Mouse (Mus musculus): ENCODE data around the gene 1700067K01Rik. TPM values are rescaled to one million over a fixed set of nuclear protein-coding genes. Genes with fewer than 3 reads are reported as not detected.
"Not testable (repeated sequence)": the region's sequence is repeated elsewhere in the genome, so short reads cannot be mapped to it uniquely, and the experiment has no call there.

Gene 1700067K01Rik
- polyA plus RNA-seq, 1 experiment, result 0.29 TPM

DNA sequence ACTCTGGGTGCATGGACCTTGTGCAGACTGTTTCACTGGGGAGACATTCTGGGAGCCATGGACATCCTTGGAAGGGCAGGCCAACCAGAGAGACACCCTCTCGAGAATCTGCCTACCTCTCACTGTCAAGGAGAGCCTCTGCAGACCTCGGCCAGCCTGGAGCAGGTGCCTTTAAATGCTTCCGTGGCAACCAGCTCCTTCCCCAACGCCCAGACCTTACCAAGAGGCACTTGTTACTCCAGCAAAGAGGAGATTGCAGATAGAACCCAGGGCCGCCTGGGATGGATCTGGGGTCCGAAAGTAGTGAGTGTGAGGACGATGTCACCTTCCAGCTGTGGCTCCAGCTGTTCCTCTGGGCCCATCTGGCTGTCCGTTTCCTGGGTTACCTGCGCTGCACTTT, 23.1 kb upstream of the 1700067K01Rik start:
- Histone ChIP-seq H3K4me2 (ENCODE audit: low read depth) (no peak overlapping the region), H3K27me3 (ENCODE audit: control insufficient read depth, insufficient read depth, insufficient read length) (no peaks in the 10 kb centered on the region), H3ac (ENCODE audit: control insufficient read depth, insufficient read length) (no peak overlapping the region), H3K4me3 (no peak overlapping the region), H3K36me3 (ENCODE audit: control insufficient read depth, insufficient read depth) (no peaks in the 10 kb centered on the region), H3K79me2 (ENCODE audit: control insufficient read depth, insufficient read depth) (peaks cover 56% of the 10 kb centered on the region)
- TF ChIP-seq TCF3 (IDR thresholded peaks at IDR 0.05; ENCODE audit: insufficient read length, low read depth) (no peak), CEBPB (IDR thresholded peaks at IDR 0.05; ENCODE audit: insufficient read depth, poor library complexity, severe bottlenecking) (no peak), POLR2AphosphoS2 (IDR thresholded peaks at IDR 0.05; ENCODE audit: insufficient read length, low read depth) (no peak)

DNA sequence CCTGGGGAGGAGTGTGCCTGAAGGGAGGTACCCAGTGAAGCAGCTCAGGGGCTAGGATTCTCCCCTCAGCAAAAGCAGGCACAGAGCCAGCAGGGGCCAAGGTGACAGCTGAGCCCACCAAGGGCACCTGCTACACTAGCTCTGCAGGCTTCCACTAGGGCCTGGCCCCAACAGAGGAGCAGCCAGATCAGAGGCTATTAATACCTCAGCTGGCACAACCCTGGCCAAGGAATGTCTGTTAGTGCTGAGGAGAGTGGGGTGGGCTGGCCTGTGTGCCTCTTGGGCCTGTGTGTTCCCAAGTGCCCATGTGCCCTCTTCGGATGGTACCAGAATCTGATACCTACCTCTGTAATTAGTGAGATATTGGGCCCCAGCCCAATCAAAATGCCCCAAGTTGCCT, 21.1 kb upstream of the 1700067K01Rik start:
- no peak overlapping the region for H3K4me2 ChIP-seq (ENCODE audit: low read depth)
- no peak overlapping the region for H3K4me3 ChIP-seq
- TF ChIP-seq MAX (IDR thresholded peaks at IDR 0.05; ENCODE audit: low read depth) (no peak), CEBPB (IDR thresholded peaks at IDR 0.05; ENCODE audit: insufficient read depth, poor library complexity, severe bottlenecking) (no peak), TCF3 (IDR thresholded peaks at IDR 0.05; ENCODE audit: insufficient read length, low read depth) (peak; percentile 72), REST (IDR thresholded peaks at IDR 0.05; ENCODE audit: insufficient read depth, insufficient read length) (no peak), E2F4 (IDR thresholded peaks at IDR 0.05; ENCODE audit: insufficient read depth) (no peak), MYOG (IDR thresholded peaks at IDR 0.05; ENCODE audit: control insufficient read depth in 1 of 3, insufficient read depth in 1 of 3, insufficient read length in 2 of 3, low read depth in 2 of 3) (peak; percentile 44 to 98 (median 89)), TCF12 (IDR thresholded peaks at IDR 0.05; ENCODE audit: insufficient read depth, poor library complexity, severe bottlenecking) (peak; percentile 18), MYOD1 (IDR thresholded peaks at IDR 0.05; ENCODE audit: control insufficient read depth in 1 of 3, insufficient read length in 2 of 3, low read depth in 2 of 3) (peak; percentile 10 to 95 (median 85))
- no peaks in the 10 kb centered on the region for H3K36me3 ChIP-seq (ENCODE audit: control insufficient read depth, insufficient read depth)
- peaks cover 39% of the 10 kb centered on the region for H3K79me2 ChIP-seq (ENCODE audit: control insufficient read depth, insufficient read depth)
- H3K27me3 ChIP-seq (ENCODE audit: control insufficient read depth, insufficient read depth, insufficient read length), result no peaks in the 10 kb centered on the region
- H3ac ChIP-seq (ENCODE audit: control insufficient read depth, insufficient read length), result no peak overlapping the region

DNA sequence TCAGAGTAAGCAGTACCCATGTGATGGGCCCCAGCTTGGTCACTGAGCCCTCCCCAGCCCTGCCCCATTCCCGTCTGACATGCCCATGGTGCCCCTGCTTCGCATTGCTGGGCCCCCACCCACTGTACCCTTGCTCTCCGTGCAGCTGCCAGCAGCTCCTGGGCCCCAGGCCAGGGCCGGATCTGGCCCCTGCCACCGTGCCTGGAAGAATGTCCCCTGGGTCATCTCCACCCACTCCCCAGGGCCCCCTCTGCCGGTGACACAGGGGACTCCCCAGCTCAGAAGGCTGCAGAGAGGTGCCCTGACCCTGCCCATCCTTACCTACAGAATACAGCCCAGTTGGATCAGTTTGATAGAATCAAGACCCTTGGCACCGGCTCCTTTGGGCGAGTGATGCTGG, 20.5 kb upstream of the 1700067K01Rik start:
- TF ChIP-seq TCF12 (IDR thresholded peaks at IDR 0.05; ENCODE audit: insufficient read depth, poor library complexity, severe bottlenecking) (no peak), CEBPB (IDR thresholded peaks at IDR 0.05; ENCODE audit: insufficient read depth, poor library complexity, severe bottlenecking) (no peak), POLR2A (IDR thresholded peaks at IDR 0.05; ENCODE audit: insufficient read length, low read depth) (no peak), MAX (IDR thresholded peaks at IDR 0.05; ENCODE audit: low read depth) (no peak), REST (IDR thresholded peaks at IDR 0.05; ENCODE audit: insufficient read depth, insufficient read length) (no peak), TCF3 (IDR thresholded peaks at IDR 0.05; ENCODE audit: insufficient read length, low read depth) (no peak), USF1 (IDR thresholded peaks at IDR 0.05; ENCODE audit: low read depth) (no peak), MYOG (IDR thresholded peaks at IDR 0.05; ENCODE audit: control insufficient read depth in 1 of 3, insufficient read depth in 1 of 3, insufficient read length in 2 of 3, low read depth in 2 of 3) (peak in 2 of 3 experiments; percentile 73 to 91), MYOD1 (IDR thresholded peaks at IDR 0.05; ENCODE audit: control insufficient read depth in 1 of 3, insufficient read length in 2 of 3, low read depth in 2 of 3) (peak in 2 of 3 experiments; percentile 27 to 80), SRF (IDR thresholded peaks at IDR 0.05; ENCODE audit: control insufficient read depth, insufficient read length, low read depth) (no peak), E2F4 (IDR thresholded peaks at IDR 0.05; ENCODE audit: insufficient read depth) (no peak), POLR2AphosphoS2 (IDR thresholded peaks at IDR 0.05; ENCODE audit: insufficient read length, low read depth) (no peak)
- Histone ChIP-seq H3K27me3 (ENCODE audit: control insufficient read depth, insufficient read depth, insufficient read length) (no peaks in the 10 kb centered on the region), H3ac (ENCODE audit: control insufficient read depth, insufficient read length) (no peak overlapping the region), H3K36me3 (ENCODE audit: control insufficient read depth, insufficient read depth) (no peaks in the 10 kb centered on the region), H3K4me2 (ENCODE audit: low read depth) (no peak overlapping the region), H3K4me3 (no peak overlapping the region), H3K79me2 (ENCODE audit: control insufficient read depth, insufficient read depth) (peaks cover 33% of the 10 kb centered on the region)

DNA sequence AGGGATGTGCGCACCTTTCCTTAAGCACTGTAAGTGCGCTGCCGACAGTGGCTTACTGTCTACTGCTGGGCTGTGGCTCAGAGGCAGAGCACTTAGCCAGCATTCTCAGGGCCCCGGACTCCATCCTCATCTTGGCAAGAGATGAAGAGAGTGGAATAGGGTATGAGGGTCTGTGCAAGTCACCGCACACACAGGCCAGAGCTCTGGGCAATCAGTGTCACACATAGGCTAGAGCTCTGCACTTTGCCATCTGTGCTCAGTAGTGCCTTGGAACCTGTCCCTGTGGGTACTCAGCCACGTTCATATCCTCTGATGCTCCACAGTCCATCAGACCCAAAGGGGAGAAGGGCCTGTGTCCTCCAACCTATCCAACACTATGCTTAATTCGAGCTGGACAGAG, 19.8 kb upstream of the 1700067K01Rik start:
- Histone ChIP-seq H3K79me2 (ENCODE audit: control insufficient read depth, insufficient read depth) (peaks cover 26% of the 10 kb centered on the region), H3K36me3 (ENCODE audit: control insufficient read depth, insufficient read depth) (no peaks in the 10 kb centered on the region), H3K27me3 (ENCODE audit: control insufficient read depth, insufficient read depth, insufficient read length) (no peaks in the 10 kb centered on the region), H3K4me3 (no peak overlapping the region), H3ac (ENCODE audit: control insufficient read depth, insufficient read length) (no peak overlapping the region), H3K4me2 (ENCODE audit: low read depth) (no peak overlapping the region)
- TF ChIP-seq SRF (IDR thresholded peaks at IDR 0.05; ENCODE audit: control insufficient read depth, insufficient read length, low read depth), result no peak
- no peak for TF ChIP-seq MAX (IDR thresholded peaks at IDR 0.05; ENCODE audit: low read depth)
- no peak for TF ChIP-seq MYOG (IDR thresholded peaks at IDR 0.05; ENCODE audit: control insufficient read depth in 1 of 3, insufficient read depth in 1 of 3, insufficient read length in 2 of 3, low read depth in 2 of 3)
- no peak for TF ChIP-seq E2F4 (IDR thresholded peaks at IDR 0.05; ENCODE audit: insufficient read depth)
- no peak for TF ChIP-seq MYOD1 (IDR thresholded peaks at IDR 0.05; ENCODE audit: control insufficient read depth in 1 of 3, insufficient read length in 2 of 3, low read depth in 2 of 3)
- no peak for TF ChIP-seq CEBPB (IDR thresholded peaks at IDR 0.05; ENCODE audit: insufficient read depth, poor library complexity, severe bottlenecking)
- TF ChIP-seq REST (IDR thresholded peaks at IDR 0.05; ENCODE audit: insufficient read depth, insufficient read length), result no peak
- no peak for TF ChIP-seq TCF3 (IDR thresholded peaks at IDR 0.05; ENCODE audit: insufficient read length, low read depth)
- TF ChIP-seq POLR2A (IDR thresholded peaks at IDR 0.05; ENCODE audit: insufficient read length, low read depth), result no peak
- no peak for TF ChIP-seq POLR2AphosphoS2 (IDR thresholded peaks at IDR 0.05; ENCODE audit: insufficient read length, low read depth)
- no peak for TF ChIP-seq USF1 (IDR thresholded peaks at IDR 0.05; ENCODE audit: low read depth)
- TF ChIP-seq TCF12 (IDR thresholded peaks at IDR 0.05; ENCODE audit: insufficient read depth, poor library complexity, severe bottlenecking), result no peak

DNA sequence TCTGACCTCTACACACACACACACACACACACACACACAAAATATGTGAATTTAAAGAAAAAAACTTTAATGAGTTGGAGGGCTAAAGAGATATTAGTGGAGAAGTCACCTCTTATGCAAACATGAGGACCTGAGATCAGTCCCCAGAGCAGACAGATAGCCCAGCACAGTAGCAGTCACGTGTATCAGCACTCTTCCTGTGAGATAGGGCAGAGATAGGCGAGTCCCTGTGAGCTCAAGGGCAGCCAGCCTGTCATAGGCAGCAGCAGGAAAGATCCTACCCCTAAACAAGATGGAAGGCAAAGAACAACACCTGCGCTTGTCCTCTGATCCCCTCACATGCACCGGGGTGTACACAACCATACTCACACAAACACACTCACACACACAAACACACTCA, 18.9 kb upstream of the 1700067K01Rik start:
- Histone ChIP-seq H3K36me3 (ENCODE audit: control insufficient read depth, insufficient read depth) (no peaks in the 10 kb centered on the region), H3K79me2 (ENCODE audit: control insufficient read depth, insufficient read depth) (peaks cover 17% of the 10 kb centered on the region), H3K4me3 (no peak overlapping the region), H3K4me2 (ENCODE audit: low read depth) (no peak overlapping the region), H3ac (ENCODE audit: control insufficient read depth, insufficient read length) (no peak overlapping the region), H3K27me3 (ENCODE audit: control insufficient read depth, insufficient read depth, insufficient read length) (no peaks in the 10 kb centered on the region)
- no peak for TF ChIP-seq POLR2A (IDR thresholded peaks at IDR 0.05; ENCODE audit: insufficient read length, low read depth)
- no peak for TF ChIP-seq TCF12 (IDR thresholded peaks at IDR 0.05; ENCODE audit: insufficient read depth, poor library complexity, severe bottlenecking)
- TF ChIP-seq CEBPB (IDR thresholded peaks at IDR 0.05; ENCODE audit: insufficient read depth, poor library complexity, severe bottlenecking), result no peak
- TF ChIP-seq SRF (IDR thresholded peaks at IDR 0.05; ENCODE audit: control insufficient read depth, insufficient read length, low read depth), result no peak
- no peak for TF ChIP-seq MYOG (IDR thresholded peaks at IDR 0.05; ENCODE audit: control insufficient read depth in 1 of 3, insufficient read depth in 1 of 3, insufficient read length in 2 of 3, low read depth in 2 of 3)
- TF ChIP-seq MAX (IDR thresholded peaks at IDR 0.05; ENCODE audit: low read depth), result no peak
- no peak for TF ChIP-seq MYOD1 (IDR thresholded peaks at IDR 0.05; ENCODE audit: control insufficient read depth in 1 of 3, insufficient read length in 2 of 3, low read depth in 2 of 3)
- TF ChIP-seq USF1 (IDR thresholded peaks at IDR 0.05; ENCODE audit: low read depth), result no peak
- no peak for TF ChIP-seq POLR2AphosphoS2 (IDR thresholded peaks at IDR 0.05; ENCODE audit: insufficient read length, low read depth)
- TF ChIP-seq TCF3 (IDR thresholded peaks at IDR 0.05; ENCODE audit: insufficient read length, low read depth), result no peak
- no peak for TF ChIP-seq REST (IDR thresholded peaks at IDR 0.05; ENCODE audit: insufficient read depth, insufficient read length)
- TF ChIP-seq E2F4 (IDR thresholded peaks at IDR 0.05; ENCODE audit: insufficient read depth), result no peak

DNA sequence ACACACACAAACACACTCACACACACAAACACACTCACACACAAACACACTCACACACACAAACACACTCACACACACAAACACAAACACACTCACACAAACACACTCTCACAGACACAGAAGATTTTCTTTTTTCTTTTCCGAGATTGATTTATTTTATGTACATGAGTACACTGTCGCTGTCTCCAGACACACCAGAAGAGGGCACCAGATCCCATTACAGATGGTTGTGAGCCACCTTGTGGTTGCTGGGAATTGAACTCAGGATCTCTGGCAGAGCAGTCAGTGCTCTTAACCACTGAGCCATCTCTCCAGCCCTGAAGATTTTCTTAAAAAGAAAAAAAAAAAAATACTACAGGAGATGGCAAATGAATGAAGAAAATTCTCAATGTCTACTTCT, 18.1 kb upstream of the 1700067K01Rik start:
- not testable (repeated sequence) for H3K4me3 ChIP-seq; H3K79me2 ChIP-seq (ENCODE audit: control insufficient read depth, insufficient read depth); H3K4me2 ChIP-seq (ENCODE audit: low read depth); H3ac ChIP-seq (ENCODE audit: control insufficient read depth, insufficient read length); H3K27me3 ChIP-seq (ENCODE audit: control insufficient read depth, insufficient read depth, insufficient read length); H3K36me3 ChIP-seq (ENCODE audit: control insufficient read depth, insufficient read depth)

All from myocyte (in vitro differentiated cells).